Mouse (Mus musculus): Measurements from ENCODE around the gene Ppp1r37.

Gene Ppp1r37

DNA sequence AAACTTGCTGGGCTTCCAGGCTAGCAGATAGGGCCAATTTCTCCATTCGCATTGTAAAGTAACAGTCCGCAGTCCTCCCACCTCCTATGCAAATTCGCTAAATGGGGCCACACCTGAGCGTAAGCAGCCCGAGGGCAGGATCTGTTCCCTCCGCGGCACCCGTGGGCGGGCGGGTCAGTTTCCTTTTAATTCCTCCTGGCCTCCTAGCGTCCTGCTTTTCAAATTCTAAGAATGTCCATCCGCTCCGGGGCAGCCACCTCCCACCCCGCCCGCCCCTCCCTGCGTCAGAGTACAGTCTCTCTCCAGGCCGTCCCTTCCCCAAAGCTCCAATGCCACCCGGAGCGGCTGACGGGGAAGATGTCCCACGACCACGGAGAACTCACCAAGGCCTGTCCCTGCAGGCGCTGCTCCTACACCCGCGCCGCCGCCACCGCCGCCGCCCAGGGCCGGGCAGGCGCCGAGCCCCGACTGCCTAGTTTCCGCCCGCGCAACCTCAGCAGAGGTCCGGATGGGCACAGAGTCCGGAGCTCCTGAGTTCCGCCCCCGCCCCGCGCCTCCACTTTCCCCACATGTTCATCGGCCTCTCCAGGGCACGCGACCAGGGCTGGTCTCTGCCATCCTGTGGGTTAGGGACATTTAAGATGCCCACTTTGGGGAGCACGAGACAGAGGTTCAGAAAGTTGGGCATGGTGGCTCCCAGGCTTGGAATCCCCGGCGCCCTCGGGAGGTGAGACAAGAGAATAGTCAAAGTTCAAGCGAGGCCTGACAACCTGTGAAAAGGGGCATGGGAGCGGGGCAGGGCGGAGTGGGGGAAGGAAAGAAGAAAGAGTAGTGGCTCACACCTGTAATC, 10.3 kb upstream of the Ppp1r37 start:
- DNase-seq (ENCODE audit: low read depth, low spot score): peak; percentile 73

DNA sequence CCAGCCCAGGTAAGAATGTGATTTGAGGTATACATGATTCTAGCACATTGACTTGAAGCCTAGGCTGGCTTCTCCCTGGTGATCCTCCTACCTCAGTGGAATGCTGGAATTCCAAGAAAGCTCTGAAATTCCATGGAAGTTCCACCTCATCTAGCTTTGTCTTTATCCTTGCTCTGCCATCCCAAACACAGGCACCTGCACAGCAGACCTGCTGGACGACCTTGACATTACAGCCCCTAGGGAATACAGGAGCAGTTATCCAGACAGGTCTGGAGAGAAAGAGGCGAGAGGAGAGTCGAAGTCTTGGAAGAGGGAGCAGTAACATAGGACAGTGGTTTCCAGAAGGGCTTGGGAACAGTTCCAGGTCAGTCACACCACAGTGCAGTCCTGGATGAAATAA, 6.8 kb upstream of the Ppp1r37 start:
- DNase-seq (ENCODE audit: low read depth, low spot score): no peak

DNA sequence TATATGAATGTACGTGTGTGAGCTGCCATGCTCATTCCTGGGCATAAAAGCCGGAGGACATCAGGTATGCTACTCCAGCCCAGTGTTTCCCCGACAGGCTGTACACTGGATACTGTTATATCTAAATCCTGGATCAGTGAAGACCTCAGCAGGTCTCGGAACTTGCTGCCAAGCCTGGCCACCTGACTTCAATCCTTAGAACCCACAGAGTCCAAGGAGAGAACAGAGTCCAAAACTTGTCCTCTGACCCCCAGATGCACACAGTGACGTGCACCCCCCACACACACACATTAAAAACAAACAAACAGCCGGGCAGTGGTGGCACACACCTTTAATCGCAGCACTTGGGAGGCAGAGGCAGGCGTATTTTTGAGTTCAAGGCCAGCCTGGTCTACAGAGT, 4.5 kb upstream of the Ppp1r37 start:
- DNase-seq (ENCODE audit: low read depth, low spot score): no peak

DNA sequence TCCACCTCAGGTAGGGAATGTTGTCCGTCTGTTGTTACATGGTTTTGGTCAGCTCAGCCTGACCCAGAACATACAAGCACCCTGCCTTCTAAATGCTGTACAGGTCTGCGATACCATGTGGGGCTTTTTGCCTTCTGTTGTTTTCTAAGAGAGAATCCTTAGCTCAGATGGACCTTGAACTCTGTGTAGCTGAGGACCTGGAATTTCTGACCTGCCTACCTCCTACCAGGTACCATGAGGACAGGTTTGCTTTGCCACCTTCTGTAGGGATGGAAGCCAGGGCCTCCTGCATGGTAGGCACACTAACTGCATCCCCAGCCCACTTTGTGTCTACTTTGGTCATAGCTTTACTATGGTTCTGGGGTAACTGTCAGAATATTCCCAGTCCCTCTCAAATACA, 2.9 kb upstream of the Ppp1r37 start:
- no peak for DNase-seq (ENCODE audit: low read depth, low spot score)

DNA sequence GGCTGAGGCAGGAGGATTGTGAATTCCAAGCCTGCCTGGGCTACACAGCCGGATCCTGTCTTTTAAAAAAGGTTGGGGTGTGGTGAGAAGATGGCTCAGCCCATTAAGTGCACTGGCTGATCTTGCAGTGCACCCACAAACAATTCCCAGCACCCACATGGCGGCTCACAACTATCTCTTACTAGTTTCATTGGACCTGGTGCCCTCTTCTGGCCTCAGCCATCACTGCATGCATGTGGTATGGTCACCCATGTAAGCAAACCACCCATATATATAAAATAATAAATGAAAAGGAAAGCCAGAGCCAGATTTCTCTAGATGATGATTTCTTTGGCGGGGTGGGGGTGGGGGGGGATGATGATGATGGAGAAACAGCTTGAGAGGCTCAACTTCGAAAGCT, 1.6 kb upstream of the Ppp1r37 start:
- no peak for DNase-seq (ENCODE audit: low read depth, low spot score)

DNA sequence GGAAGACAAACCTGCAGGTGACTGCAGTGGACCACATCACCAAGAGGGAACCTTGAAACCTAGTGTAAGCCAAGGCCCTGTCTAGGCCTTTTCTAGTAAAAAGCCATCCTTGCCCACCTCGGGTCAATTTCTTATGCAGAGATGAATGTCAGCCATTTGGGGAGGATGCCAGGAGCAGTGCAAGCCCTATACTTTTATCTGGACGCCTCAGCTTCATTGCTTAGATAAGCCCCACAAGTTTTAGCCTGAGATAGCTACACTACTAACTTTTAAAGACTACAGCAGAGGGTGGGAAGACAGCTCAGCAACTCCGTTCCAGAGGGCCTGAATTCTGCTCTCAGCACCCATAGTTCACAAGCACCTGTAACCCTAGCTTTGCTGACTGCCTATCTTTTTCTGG, 1.0 kb upstream of the Ppp1r37 start:
- DNase-seq (ENCODE audit: low read depth, low spot score): no peak

DNA sequence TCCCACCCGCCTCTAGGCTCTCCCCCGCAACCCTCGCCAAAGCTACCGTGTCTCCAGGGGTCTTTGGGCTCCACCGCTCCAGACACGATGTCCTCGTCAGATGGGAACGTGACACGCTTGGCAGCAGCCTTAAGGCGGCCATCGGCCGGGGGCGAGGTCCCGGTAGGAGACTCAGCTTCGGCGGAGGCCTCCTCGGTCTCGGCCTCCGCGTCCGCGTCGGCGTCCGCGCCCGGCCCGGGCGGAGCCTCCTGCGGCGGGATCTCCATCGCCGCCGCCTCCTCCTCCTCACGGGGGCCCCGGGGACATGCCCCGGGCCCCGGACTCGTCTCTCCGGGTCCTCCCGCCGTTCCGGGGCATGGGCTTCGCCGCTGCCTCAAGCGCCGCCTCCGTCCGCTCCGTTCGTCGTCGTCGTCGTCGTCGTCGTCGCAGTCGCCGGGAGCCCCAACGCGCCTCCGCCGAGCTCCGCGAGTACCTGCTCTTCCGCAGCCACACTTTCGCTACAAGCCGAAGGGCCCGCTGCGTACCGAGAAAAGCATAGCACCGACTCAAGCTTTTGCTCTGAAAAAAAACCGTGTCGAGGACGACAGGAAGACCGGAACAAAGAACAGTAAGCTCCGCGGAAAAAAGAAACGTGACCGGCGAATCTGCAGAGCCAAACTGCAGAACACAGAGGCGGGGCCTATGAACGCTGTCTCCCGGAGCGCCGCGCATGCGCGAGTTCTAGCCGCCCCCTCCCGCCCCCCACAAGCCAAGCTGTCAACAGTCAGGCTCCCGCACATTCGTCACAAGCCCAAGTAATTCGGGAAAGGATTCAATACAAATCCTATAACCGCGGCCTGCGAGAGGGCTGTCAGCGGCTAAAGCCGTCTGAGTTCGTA, 872 bp downstream of the Ppp1r37 start:
- DNase-seq (ENCODE audit: low read depth, low spot score): peak; percentile 97

DNA sequence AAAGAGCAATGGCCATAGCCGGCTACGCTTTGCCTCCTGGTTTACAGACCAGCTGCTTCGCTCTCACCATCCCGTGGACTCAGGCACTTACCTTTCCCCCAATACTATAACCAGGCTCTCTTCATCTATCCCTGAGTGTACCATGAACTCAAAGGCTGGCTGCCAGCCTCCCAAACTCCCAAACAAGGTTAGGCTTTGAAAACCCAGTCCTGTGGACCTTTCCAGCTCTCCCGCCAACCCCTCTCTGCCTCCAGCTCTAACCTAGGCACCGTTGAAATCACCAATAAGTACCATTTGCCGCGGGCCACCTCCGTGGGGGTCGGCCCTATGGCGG, 1.5 kb downstream of the Ppp1r37 start:
- no peak for DNase-seq (ENCODE audit: low read depth, low spot score)

DNA sequence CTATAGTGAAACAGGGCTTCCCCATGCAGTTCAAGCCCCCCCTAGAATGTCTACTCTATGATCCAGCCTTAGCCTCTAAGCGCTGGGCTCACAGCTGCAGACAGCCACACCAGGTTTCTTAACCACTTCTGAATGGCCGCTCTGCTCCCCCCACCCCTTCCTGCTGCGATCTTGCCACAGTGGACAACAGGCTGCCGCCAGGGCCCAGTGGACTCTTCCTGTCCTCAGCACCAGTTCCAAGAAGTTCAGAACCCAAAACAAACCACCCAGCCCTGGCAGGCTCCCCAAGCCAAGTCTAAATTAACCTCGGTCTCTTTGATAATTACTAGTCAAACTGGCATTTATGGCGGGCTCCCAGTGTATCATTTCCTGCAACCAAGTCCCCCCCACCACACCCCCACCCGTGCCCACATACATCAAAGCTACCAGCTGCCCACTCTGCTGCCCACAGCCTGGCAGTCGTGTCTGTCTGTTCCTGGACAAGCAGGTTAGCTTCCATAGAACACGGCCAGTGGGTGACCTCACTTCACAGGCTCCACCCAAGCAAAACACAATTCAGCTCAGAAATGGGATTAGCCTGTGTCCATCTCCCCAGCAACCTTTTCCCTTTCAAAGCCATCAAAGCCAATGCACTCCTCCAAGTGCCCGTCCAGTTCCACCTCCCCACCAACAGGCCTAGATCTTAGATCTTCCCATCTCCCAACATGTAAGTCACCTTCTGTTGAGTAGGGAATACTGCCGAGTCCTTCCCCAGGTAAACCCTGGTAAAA, 2.2 kb downstream of the Ppp1r37 start:
- DNase-seq (ENCODE audit: low read depth, low spot score): no peak

DNA sequence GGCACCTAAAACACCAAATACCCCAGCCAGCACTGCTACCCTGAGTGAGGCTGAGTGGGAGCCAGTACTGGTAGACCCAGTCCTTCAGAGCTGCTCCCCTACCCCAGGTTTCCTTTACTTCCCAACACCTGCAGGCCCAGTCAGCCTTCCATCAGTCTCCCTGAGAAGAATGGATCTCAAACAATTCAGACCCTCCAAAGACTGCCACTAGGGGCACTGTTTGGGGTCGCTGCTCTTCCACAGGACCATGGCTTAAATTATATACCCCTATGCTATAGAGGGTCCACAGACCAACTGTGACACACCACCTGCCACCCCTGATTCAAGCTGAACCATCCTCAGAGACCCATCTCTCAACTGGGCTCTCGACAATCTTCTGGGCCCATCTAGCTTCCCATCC, 3.9 kb downstream of the Ppp1r37 start:
- DNase-seq (ENCODE audit: low read depth, low spot score): no peak

DNA sequence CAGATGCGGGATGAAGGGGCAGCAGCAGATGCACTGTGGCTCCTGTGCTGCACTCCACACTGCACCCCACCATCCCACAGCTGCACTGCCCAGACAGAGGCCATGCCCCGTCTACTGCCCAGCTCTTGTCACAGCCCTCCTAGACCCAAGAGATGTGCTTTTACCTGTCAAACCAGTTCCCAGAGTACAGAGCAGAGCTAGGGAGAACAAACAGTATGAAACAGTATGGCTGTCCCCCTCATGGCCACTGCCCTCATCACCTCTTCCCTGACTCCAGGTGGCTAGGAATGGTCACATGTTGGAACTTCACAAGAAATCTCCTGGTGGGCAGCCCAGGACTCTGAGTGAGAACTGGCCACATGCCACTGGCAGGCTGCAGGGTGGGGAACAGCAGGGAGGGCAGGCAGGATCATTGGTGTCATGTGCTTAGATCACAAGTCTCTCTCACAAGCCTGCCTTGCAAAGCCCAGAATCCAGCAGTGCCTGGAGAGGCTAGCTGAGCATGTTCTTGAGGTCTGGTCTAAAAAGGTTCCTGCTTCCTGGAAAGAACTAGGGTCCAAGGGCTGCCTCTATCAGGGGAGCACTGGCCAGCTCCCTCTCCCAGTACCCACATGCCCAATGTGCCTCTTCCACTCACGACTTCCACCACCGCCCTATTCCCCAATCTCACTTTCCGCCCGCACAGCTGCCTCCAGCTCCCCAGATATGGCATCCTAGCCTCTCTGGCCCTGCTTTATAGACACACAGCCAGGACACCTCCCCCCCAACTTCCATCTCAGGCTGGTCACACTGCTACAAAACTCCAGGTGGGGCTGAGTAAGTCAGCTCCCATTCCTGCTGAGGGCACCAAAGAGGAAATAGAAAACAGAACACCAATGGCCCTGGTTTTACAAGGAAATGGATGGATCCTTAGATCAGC, 4.6 kb downstream of the Ppp1r37 start:
- DNase-seq (ENCODE audit: low read depth, low spot score): no peak

DNA sequence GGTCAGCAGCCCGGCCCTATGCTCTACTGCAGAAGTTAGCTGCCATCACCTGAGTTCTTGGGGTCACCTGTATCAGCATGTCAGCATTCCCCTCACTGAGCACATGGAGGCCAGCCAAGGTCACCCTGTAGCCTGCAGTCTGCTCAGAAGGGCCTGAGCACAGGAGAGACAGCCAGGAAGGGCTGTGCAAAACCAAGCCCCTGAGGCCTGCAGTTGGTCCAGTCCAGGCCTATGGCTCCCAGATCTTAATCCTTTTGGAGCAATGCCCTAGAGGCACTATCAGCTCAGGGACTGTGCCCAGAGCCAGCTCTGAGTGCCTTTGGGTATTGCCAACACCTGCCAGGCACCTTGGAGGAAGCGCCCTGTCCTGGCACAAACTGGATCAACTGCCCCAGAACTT, 5.8 kb downstream of the Ppp1r37 start:
- DNase-seq (ENCODE audit: low read depth, low spot score): no peak

DNA sequence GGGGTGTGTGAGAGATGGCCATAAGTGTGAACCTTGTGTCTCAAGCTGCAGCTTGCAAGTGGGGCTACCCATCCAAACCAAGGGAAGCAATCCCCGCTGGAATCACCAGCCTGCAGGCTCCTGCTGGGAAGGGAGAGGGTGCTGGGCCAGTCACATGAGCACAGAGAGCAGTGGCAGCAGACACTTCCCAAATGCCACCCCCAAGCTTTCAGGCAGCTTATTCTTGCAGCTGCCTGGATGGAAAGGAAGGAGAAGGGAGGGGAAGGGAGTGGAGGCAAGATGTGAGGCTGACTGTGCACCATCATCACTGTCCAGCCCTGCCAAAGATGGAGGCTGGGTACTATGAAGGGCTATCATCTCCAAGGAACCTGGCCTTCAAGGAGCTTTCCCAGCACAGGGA, 8.7 kb downstream of the Ppp1r37 start:
- DNase-seq (ENCODE audit: low read depth, low spot score): no peak

DNA sequence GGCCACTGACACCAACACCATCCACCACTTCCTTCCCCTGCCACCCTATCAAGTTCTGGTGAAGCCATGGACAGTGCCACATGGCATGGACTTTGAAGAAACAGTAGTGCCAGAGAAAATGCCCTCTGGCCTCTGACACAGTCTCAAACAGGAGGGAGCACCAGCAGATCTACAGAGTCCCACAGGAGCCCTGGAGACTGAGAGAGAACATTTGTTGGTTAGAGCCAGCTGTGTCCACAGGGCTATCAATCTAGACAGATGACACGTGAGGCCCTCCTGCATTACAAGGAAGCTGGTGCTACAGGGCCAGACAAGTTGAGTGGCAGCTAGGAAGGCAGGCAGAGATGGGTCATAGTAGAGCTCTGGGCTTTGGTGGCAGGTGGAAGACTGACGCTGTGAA, 10.4 kb downstream of the Ppp1r37 start:
- no peak for DNase-seq (ENCODE audit: low read depth, low spot score)

DNA sequence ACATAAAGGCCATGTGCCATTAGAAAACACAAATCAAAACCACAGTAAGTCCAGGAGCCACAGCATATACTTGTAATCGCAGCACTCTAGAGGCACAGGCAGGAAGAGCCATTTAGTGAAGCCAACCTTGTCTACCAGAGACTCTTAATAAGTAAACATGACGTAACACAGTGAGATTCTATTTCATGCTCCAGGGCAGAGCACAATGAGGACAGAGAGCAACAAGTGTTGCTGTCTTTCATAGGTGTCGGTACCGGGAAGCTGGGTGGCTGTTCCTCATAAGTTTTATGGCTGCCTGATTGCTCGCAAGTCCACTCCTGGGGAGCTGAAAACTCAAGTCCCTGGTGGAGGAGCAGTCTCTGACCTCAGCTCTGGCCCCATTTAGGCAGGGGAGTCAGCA, 11.2 kb downstream of the Ppp1r37 start:
- DNase-seq (ENCODE audit: low read depth, low spot score): no peak

DNA sequence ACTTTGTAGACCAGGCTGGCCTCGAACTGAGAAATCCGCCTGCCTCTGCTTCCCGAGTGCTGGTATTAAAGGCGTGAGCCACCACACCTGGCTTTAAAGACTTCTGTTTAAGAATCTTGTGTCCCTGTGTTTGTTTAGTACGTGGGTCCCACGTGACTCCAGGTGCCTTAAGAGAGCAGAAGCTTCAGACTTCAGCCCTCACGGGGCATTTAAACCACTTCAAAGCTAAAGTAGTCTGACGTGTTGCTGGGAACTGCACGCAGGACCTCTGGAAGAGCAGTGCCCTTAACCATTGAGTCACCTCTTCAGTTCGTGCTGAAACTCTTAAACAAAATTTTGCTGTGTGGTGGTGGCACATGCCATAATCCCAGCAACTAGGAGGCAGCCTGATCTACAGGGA, 13.5 kb downstream of the Ppp1r37 start:
- no peak for DNase-seq (ENCODE audit: low read depth, low spot score)

DNA sequence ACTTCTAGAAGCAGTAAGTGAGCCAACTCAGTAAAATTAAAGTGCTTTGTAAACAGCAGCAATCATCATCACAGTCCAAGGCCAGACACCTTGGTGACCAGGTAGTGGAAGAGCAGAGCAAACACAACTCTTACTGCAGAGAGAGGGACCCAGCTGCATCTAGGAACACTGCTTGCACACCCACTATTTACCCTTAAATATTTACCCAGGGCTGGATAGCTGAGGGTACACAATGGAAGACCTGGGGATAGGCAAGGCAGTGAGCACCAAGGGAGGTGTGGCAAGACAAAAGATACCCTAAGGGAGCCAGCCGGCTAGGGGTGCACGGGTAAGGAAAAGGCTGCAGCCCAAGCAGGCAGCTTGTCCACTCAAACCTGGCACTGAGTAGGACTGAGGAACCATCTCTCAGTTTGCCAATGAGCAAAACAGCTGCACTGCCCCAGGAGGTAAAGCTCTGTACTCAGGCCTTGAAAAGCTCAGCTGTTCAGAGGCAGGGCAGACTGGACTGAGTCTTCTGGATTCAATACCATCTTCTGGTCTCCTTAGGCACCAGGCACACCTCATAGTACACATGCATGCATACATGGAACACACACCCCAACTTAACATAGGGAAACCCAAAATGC, 15.4 kb downstream of the Ppp1r37 start:
- DNase-seq (ENCODE audit: low read depth, low spot score): no peak

DNA sequence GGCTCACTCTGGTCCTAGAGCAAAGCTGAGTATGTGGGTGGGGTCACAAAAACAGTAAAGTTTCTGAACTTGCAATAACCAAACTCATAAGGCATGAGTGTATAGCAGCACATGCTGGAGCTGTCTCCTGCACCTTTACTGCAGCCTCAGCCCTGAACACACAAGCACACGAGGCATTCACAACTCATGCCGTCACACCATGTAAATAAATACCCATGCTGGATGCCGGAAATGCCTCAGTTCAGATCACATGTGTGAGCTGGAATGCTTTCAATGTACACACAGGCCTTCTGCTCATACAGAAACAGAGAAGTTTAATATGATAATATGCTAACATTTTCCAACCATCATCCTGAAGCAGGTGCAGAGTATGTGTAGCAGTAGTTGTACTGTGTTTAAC, 16.9 kb downstream of the Ppp1r37 start:
- no peak for DNase-seq (ENCODE audit: low read depth, low spot score)

DNA sequence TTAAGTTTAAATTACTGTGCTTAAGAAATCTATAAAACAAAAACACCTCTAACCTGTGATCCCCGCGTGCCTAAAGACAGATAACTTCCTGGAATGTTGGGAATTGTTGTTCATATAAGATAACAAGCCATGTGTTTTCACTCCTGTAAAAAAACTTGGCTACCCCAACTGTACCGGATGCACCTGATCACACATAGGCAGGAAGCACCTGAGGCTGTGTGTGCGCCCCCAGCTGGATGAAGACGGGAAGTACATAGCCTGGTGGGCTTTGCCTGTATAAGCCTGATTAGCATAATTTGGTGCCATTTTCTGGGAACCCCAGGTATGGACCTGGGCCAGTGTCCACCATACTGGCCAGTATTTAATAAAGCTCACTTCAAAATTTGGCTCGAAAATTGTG, 19.3 kb downstream of the Ppp1r37 start:
- no peak for DNase-seq (ENCODE audit: low read depth, low spot score)

DNA sequence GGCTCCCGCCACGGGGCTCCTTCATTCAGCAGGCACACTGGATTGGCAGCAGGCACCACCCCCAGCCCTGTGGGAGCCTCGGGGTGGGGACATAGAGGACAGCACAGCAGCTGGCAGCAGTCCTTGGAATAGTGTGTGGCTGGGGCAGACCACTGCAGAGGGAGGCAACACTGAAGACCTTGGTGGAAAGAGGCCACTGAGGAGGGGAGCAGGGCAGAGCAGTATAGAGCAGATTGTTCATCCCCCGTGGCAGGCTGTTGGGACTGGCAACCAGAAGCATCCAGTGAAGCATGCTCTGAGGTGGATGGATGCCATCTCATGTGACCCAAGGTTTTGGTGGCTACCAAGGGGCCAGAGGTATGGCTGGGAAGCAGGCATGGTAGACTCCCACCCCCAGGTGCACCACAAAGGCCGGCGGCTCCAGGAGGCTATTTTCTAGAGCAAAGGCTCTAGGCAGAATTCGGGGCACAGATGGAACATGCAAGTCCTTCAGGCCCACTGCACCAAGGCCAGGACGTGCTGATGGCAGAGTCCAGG, 20.7 kb downstream of the Ppp1r37 start:
- DNase-seq (ENCODE audit: low read depth, low spot score): no peak
